In the genomic region with DNA sequence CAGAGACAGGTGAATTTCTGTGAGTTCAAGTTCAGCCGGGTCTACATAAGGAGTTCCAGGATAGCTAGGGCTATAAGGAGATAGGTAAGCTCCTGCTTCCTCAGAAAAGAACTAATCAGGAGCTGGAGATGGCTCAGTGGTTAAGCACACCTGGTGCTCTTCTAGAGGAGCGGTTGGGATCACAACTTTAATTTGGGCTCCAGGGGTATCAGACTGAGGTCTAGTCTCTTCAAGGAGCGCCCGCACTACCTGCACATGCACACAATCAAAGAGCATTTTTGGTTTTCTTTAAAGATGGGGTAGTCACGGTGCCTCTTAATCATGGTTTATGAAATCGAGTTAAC, we compare ENCODE assay signal across 10 mouse cellular contexts. TPM values are rescaled to one million over a fixed set of nuclear protein-coding genes. Genes with fewer than 3 reads are reported as not detected.
DNase-seq lines count a peak whose midpoint lies in the region; ATAC-seq lines count a peak whose summit lies in the region.
"Had no signal": no experiment of that assay in that cellular context is flagged by ENCODE, and none has a peak within 500 bp of the region (broad histone marks: within the 10 kb centered on the region; RNA-seq: fewer than 3 reads in every experiment).

No protein-coding gene starts in this region.

- H3K9ac ChIP-seq in heart, embryonic 15.5 days: peak overlapping the region; percentile 97

- ATAC-seq in heart, embryonic 15.5 days (replicated peaks; ENCODE audit: insufficient number of reproducible peaks, insufficient read depth, low FRiP score, low read depth): no peak
- no peak for ATAC-seq in inflammation-experienced regulatory T-cells, adult 6 months

- H3K27ac ChIP-seq in heart, embryonic 15.5 days: peak overlapping the region; percentile 94
- peak overlapping the region; percentile 97 for H3K27ac ChIP-seq in hindbrain, embryonic 10.5 days
- H3K27ac ChIP-seq in midbrain, embryonic 10.5 days (replicated peaks): peak overlapping the region; percentile 96

- DNase-seq in heart, postnatal 4 days: no peak
- peak; percentile 44 for DNase-seq in R1 (ENCODE audit: low read depth, low spot score)
- no peak for DNase-seq in hindbrain, embryonic 10.5 days (ENCODE audit: low spot score)
- DNase-seq in midbrain, embryonic 10.5 days (ENCODE audit: low spot score): no peak
- DNase-seq in spleen, postnatal 10 days (ENCODE audit: low spot score in 2 of 2): no peak
- no peak for DNase-seq in right cerebral cortex, adult 18-20 months

- no peaks in the 10 kb centered on the region for H3K9me3 ChIP-seq in heart, embryonic 15.5 days (replicated peaks)
- H3K9me3 ChIP-seq in hindbrain, embryonic 10.5 days: no peaks in the 10 kb centered on the region
- peaks cover 3% of the 10 kb centered on the region; the same call in 1 of the 2 replicates for H3K9me3 ChIP-seq in midbrain, embryonic 10.5 days (replicated peaks)

- H3K4me1 ChIP-seq in heart, embryonic 15.5 days (replicated peaks): peaks cover 20% of the 10 kb centered on the region
- peaks cover 22% of the 10 kb centered on the region for H3K4me1 ChIP-seq in hindbrain, embryonic 10.5 days (replicated peaks)
- peaks cover 22% of the 10 kb centered on the region for H3K4me1 ChIP-seq in midbrain, embryonic 10.5 days

- WGBS in heart, embryonic 15.5 days: 26% methylated on average over 6 of the region's 6 CpGs
- 23% methylated on average over 6 of the region's 6 CpGs for WGBS in hindbrain, embryonic 10.5 days
- 22% methylated on average over 6 of the region's 6 CpGs for WGBS in midbrain, embryonic 10.5 days

- no peaks in the 10 kb centered on the region for H3K27me3 ChIP-seq in heart, embryonic 15.5 days
- peaks cover 4% of the 10 kb centered on the region; the same call in 1 of the 2 replicates for H3K27me3 ChIP-seq in hindbrain, embryonic 10.5 days (ENCODE audit: insufficient read depth, poor library complexity, severe bottlenecking)
- H3K27me3 ChIP-seq in midbrain, embryonic 10.5 days (ENCODE audit: low read depth, poor library complexity, severe bottlenecking): peaks cover 7% of the 10 kb centered on the region
- H3K27me3 ChIP-seq: Patski had no signal

- H3K4me3 ChIP-seq in heart, embryonic 15.5 days: peak overlapping the region; percentile 92
- peak overlapping the region; percentile 81 for H3K4me3 ChIP-seq in hindbrain, embryonic 10.5 days
- H3K4me3 ChIP-seq in midbrain, embryonic 10.5 days: peak overlapping the region; percentile 86

- peak overlapping the region; percentile 82 for H3K4me2 ChIP-seq in heart, embryonic 15.5 days

- H3K36me3 ChIP-seq in heart, embryonic 15.5 days: peaks cover 29% of the 10 kb centered on the region
- peaks cover 32% of the 10 kb centered on the region for H3K36me3 ChIP-seq in hindbrain, embryonic 10.5 days
- H3K36me3 ChIP-seq in midbrain, embryonic 10.5 days: peaks cover 33% of the 10 kb centered on the region

RNA-seq across cellular contexts. Expression of a gene that starts 1.4 kb away (rescaled TPM):
- 2.0 and 2.2 TPM in 2 replicates for polyA plus RNA-seq in heart, embryonic 15.5 days (2015; fragmentation: Nextera tagmentation; extraction: Ambion mirVana)
- 1 to 10 TPM; 3.6 to 3.9 TPM for total RNA-seq in heart, postnatal 4 days (2021)
- polyA plus RNA-seq in hindbrain, embryonic 10.5 days (2016; fragmentation: Nextera tagmentation; extraction: Ambion mirVana): 2.1 and 2.2 TPM in 2 replicates
- polyA plus RNA-seq in midbrain, embryonic 10.5 days (2016; fragmentation: Nextera tagmentation; extraction: Ambion mirVana): 2.2 and 2.7 TPM in 2 replicates
- under 1 TPM; 0.43 to 0.75 (median 0.63) TPM for polyA plus RNA-seq in inflammation-experienced regulatory T-cells, adult 6 months (2017; shearing (Covaris generic))

RNA-seq across cellular contexts. Expression of a gene that starts 17.6 kb away (rescaled TPM):
- polyA plus RNA-seq in heart, embryonic 15.5 days (2015; fragmentation: Nextera tagmentation; extraction: Ambion mirVana): 0.94 and 2.3 TPM in 2 replicates
- total RNA-seq in heart, postnatal 4 days (2021): not detected
- polyA plus RNA-seq in hindbrain, embryonic 10.5 days (2016; fragmentation: Nextera tagmentation; extraction: Ambion mirVana): 0.26 TPM in 1 of 2 replicates, not detected in the other
- polyA plus RNA-seq in midbrain, embryonic 10.5 days (2016; fragmentation: Nextera tagmentation; extraction: Ambion mirVana): 0.06 TPM in 1 of 2 replicates, not detected in the other
- polyA plus RNA-seq in inflammation-experienced regulatory T-cells, adult 6 months (2017; shearing (Covaris generic)): not detected
- total RNA-seq: hematopoietic stem cell, adult 5-6 weeks had no signal

RNA-seq across cellular contexts. Expression of a gene that starts 23.4 kb away (rescaled TPM):
- polyA plus RNA-seq in heart, embryonic 15.5 days (2015; fragmentation: Nextera tagmentation; extraction: Ambion mirVana): not detected in 2 replicates
- total RNA-seq in heart, postnatal 4 days (2021): not detected
- not detected in 2 replicates for polyA plus RNA-seq in hindbrain, embryonic 10.5 days (2016; fragmentation: Nextera tagmentation; extraction: Ambion mirVana)
- not detected in 2 replicates for polyA plus RNA-seq in midbrain, embryonic 10.5 days (2016; fragmentation: Nextera tagmentation; extraction: Ambion mirVana)
- polyA plus RNA-seq in inflammation-experienced regulatory T-cells, adult 6 months (2017; shearing (Covaris generic)): not detected
- total RNA-seq: hematopoietic stem cell, adult 5-6 weeks had no signal
- polyA plus RNA-seq: Patski had no signal

RNA-seq across cellular contexts. Expression of a gene that starts 23.4 kb away (rescaled TPM):
- not detected in 2 replicates for polyA plus RNA-seq in heart, embryonic 15.5 days (2015; fragmentation: Nextera tagmentation; extraction: Ambion mirVana)
- total RNA-seq in heart, postnatal 4 days (2021): under 1 TPM in 1 of 2 experiments, not detected in 1; 0.79 TPM
- not detected in 2 replicates for polyA plus RNA-seq in hindbrain, embryonic 10.5 days (2016; fragmentation: Nextera tagmentation; extraction: Ambion mirVana)
- polyA plus RNA-seq in midbrain, embryonic 10.5 days (2016; fragmentation: Nextera tagmentation; extraction: Ambion mirVana): not detected in 2 replicates
- not detected for polyA plus RNA-seq in inflammation-experienced regulatory T-cells, adult 6 months (2017; shearing (Covaris generic))
- total RNA-seq: hematopoietic stem cell, adult 5-6 weeks had no signal
- polyA plus RNA-seq: Patski had no signal

RNA-seq across cellular contexts. Expression of a gene that starts 26.1 kb away (rescaled TPM):
- 54.6 and 62.0 TPM in 2 replicates for polyA plus RNA-seq in heart, embryonic 15.5 days (2015; fragmentation: Nextera tagmentation; extraction: Ambion mirVana)
- 10 to 100 TPM; 83.3 to 84.7 TPM for total RNA-seq in heart, postnatal 4 days (2021)
- polyA plus RNA-seq in hindbrain, embryonic 10.5 days (2016; fragmentation: Nextera tagmentation; extraction: Ambion mirVana): 51.9 and 55.0 TPM in 2 replicates
- 55.9 TPM in 2 replicates for polyA plus RNA-seq in midbrain, embryonic 10.5 days (2016; fragmentation: Nextera tagmentation; extraction: Ambion mirVana)
- 10 to 100 TPM in 1 of 3 experiments, 1 to 10 TPM in 2; 7.5 to 11.5 (median 7.7) TPM for polyA plus RNA-seq in inflammation-experienced regulatory T-cells, adult 6 months (2017; shearing (Covaris generic))
